Mouse (Mus musculus) retina, embryonic 14.5 days (tissue): ENCODE measurements around the gene Mcee.
A peak's percentile ranks its signal among the peaks of the same experiment; 100 is the strongest.

Source experiments
- DNase-seq: peaks from one replicate; pipeline ENCODE4 v3.0.0-alpha.2; 2015; ENCODE audit warnings: low spot score

The Mcee gene

GRCm38 (mm10) chr7:64392122-64392818 lies at the start of gene Mcee, which contains the start of gene Mphosph10:
TSS of gene Mcee (plus strand) at chr7:64392607.
TSS of gene Mphosph10 (minus strand) at chr7:64392268.
- peak; percentile 97 for DNase-seq

- DNase-seq = no peak
These were observed 44.6 kb upstream of the Mcee start for GRCm38 (mm10) chr7:64347813-64348212.

GRCm38 (mm10) chr7:64349147-64349861 lies 43.1 kb upstream of the Mcee start:
- DNase-seq = no peak

GRCm38 (mm10) chr7:64351087-64351486 lies 41.3 kb upstream of the Mcee start:
- no peak for DNase-seq

GRCm38 (mm10) chr7:64354206-64354605 lies 38.2 kb upstream of the Mcee start:
- no peak for DNase-seq

GRCm38 (mm10) chr7:64356661-64357060 lies 35.7 kb upstream of the Mcee start:
- no peak for DNase-seq

GRCm38 (mm10) chr7:64357405-64357804 lies 35.0 kb upstream of the Mcee start:
- DNase-seq = no peak

- no peak for DNase-seq
These were observed 33.7 kb upstream of the Mcee start for GRCm38 (mm10) chr7:64358666-64359065.

- DNase-seq = no peak
These were observed 32.3 kb upstream of the Mcee start for GRCm38 (mm10) chr7:64359943-64360585.

- no peak for DNase-seq
These were observed 31.8 kb upstream of the Mcee start for GRCm38 (mm10) chr7:64360586-64360945.

GRCm38 (mm10) chr7:64365863-64366262 lies 26.5 kb upstream of the Mcee start:
- DNase-seq = no peak

GRCm38 (mm10) chr7:64369841-64370240 lies 22.6 kb upstream of the Mcee start:
- no peak for DNase-seq

- DNase-seq = no peak
These were observed 20.2 kb upstream of the Mcee start for GRCm38 (mm10) chr7:64371940-64372878.

- DNase-seq = peak; percentile 13
These were observed 19.1 kb upstream of the Mcee start for GRCm38 (mm10) chr7:64373147-64373829.

- peak; percentile 89 for DNase-seq
These were observed 18.4 kb upstream of the Mcee start, which contains the start of gene Fan1 for GRCm38 (mm10) chr7:64373830-64374562. TSS of gene Fan1 (minus strand) at chr7:64374095.

- peak; percentile 23 for DNase-seq
These were observed 928 bp upstream of the Mcee start for GRCm38 (mm10) chr7:64391479-64391878.

- no peak for DNase-seq
These were observed 378 bp downstream of the Mcee start for GRCm38 (mm10) chr7:64392819-64393151.

GRCm38 (mm10) chr7:64400725-64401124 lies 8.3 kb downstream of the Mcee start:
- no peak for DNase-seq

- DNase-seq = peak; percentile 30
These were observed 10.0 kb downstream of the Mcee start for GRCm38 (mm10) chr7:64402452-64402851.

- no peak for DNase-seq
These were observed 11.6 kb downstream of the Mcee start for GRCm38 (mm10) chr7:64403989-64404388.

- DNase-seq = peak; percentile 51
These were observed 32.5 kb downstream of the Mcee start for GRCm38 (mm10) chr7:64424861-64425260.
